Mouse (Mus musculus) liver, embryonic 15.5 days (tissue): ENCODE data around the gene D17Wsu92e. TPM values are rescaled to one million over a fixed set of nuclear protein-coding genes. Genes with fewer than 3 reads are reported as not detected.

ENCODE experiments used
- ATAC-seq: fragments of 200-750 bp; cut with Nextera tagmentation; 2 replicates; pipeline ENCODE4 v1.8.0; 2017; ENCODE audit warnings: moderate number of reproducible peaks, mild to moderate bottlenecking, moderate library complexity; ENCODE audit not compliant: insufficient read depth
- H3K27ac ChIP-seq: fragments of 300-500 bp; sonication (generic); replicated peaks from 2 replicates; pipeline ENCODE4 v1.5.1; 2015; ENCODE audit warnings: mild to moderate bottlenecking, inconsistent platforms
- H3K27me3 ChIP-seq: fragments of 300-500 bp; sonication (generic); 2 replicates; pipeline ENCODE4 v1.6.1; 2015; ENCODE audit warnings: mild to moderate bottlenecking, inconsistent platforms
- H3K36me3 ChIP-seq: fragments of 300-500 bp; sonication (generic); replicated peaks from 2 replicates; pipeline ENCODE4 v1.6.1; 2015; ENCODE audit warnings: moderate library complexity, mild to moderate bottlenecking, inconsistent platforms
- H3K4me1 ChIP-seq: fragments of 300-500 bp; sonication (generic); replicated peaks from 2 replicates; pipeline ENCODE4 v1.6.1; 2015; ENCODE audit warnings: inconsistent platforms
- H3K4me2 ChIP-seq: fragments of 300-500 bp; sonication (generic); 2 replicates; pipeline ENCODE4 v1.6.1; 2015; ENCODE audit warnings: moderate library complexity, mild to moderate bottlenecking, inconsistent platforms
- H3K4me3 ChIP-seq: fragments of 300-500 bp; sonication (generic); replicated peaks from 2 replicates; pipeline ENCODE4 v1.5.1; 2015; ENCODE audit warnings: mild to moderate bottlenecking, inconsistent platforms
- H3K9ac ChIP-seq: fragments of 300-500 bp; sonication (generic); 2 replicates; pipeline ENCODE4 v1.6.1; 2015; ENCODE audit warnings: moderate library complexity, mild to moderate bottlenecking, inconsistent platforms
- H3K9me3 ChIP-seq: fragments of 300-500 bp; sonication (generic); replicated peaks from 2 replicates; pipeline ENCODE4 v1.6.1; 2016; ENCODE audit warnings: inconsistent platforms
- WGBS: fragments of 180-500 bp; shearing (Covaris S2); methylation state at CpG from one replicate; pipeline ENCODE4 v1.1.7; 2015; ENCODE audit warnings: mixed read lengths; ENCODE audit not compliant: insufficient replicate concordance; 5-methylcytosine and 5-hydroxymethylcytosine counted together
- polyA plus RNA-seq: library from polyadenylated mRNA; unstranded; fragments of >200 nt; fragmentation: Nextera tagmentation; extraction: Ambion mirVana; gene quantifications from 2 replicates; pipeline ENCODE4 v1.2.1, GENCODE M21; 2015

D17Wsu92e gene
- polyA plus RNA-seq: 13.3 and 18.2 TPM in 2 replicates

DNA sequence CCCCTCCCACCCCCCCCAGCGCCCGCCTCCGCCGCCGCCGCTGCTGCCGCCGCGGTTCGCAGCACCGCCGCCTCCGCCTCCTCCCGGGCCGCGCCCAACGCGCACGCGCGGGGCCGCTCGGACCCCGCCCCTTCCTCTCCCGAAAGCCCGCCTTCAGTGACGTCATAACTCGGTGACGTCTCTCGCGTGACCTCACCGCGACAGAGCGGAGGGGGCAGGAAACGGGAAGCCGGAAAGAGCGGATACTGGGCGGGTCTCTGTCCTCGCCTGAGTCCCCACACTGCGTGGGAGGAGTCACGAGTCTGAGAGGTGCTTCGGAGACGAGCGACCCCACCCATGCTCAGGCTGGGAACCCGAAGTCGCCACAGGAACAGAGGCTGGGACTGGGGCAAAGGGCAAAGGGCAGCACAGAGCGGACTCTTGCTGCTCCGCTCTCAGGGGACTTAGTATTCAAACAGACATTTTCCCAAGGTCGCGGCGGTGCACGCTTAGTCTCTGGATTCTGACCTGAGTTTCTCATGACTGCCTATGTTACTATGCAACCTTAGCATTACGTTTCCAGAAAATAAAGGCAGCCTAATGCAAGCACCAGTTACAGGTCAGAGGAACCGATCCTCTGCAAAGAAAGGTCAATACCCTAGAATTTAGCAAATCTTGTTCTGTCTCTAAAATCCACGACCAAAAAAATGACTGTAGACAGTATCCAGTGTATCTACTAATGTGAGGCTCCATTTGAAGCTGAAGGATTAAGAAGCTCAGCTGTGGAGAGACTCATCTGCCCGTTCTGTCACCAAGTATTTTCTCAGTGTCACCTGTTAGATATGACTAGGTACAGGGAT, at the start of gene D17Wsu92e:
TSS of gene D17Wsu92e (minus strand) at position 81 of the 839 bp plus-strand sequence.
- peaks cover 68% of the 10 kb centered on the region for H3K4me1 ChIP-seq
- peak within 1 kb of the TSS; percentile 93 for H3K27ac ChIP-seq
- H3K4me3 ChIP-seq: peak within 1 kb of the TSS; percentile 94
- WGBS: under 1% methylated on average over 55 of the region's 56 CpGs
- peak; percentile 90 for ATAC-seq
- H3K27me3 ChIP-seq: no peaks in the 10 kb centered on the region
- H3K36me3 ChIP-seq: no peaks in the 10 kb centered on the region
- no peaks in the 10 kb centered on the region for H3K9me3 ChIP-seq
- peak within 1 kb of the TSS; percentile 99 for H3K9ac ChIP-seq
- peak within 1 kb of the TSS; percentile 91 for H3K4me2 ChIP-seq

DNA sequence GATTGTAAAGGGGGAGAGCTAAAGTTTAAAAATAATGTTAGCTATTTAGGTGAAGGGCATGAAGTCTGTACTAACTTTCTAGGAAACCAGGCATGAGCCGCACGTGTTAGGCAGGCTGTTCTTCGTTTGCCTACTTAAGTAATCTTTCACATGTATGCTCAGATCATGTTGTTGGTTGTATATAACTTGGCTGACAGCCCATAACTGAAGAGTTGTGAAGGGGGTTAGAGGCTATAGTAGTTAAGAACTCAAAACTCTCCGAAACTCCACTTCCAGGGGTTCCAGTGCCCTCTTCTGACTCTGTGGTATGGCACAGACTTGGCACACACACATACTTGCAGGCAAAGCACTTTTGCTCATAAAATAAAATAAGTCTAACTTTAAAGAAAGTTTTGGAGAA, 46.3 kb upstream of the D17Wsu92e start:
- Histone ChIP-seq H3K4me2 (no peak overlapping the region), H3K4me3 (no peak overlapping the region), H3K27ac (no peak overlapping the region), H3K9me3 (no peaks in the 10 kb centered on the region), H3K9ac (no peak overlapping the region), H3K36me3 (0 out of 2 replicates have a peak, but pooled peaks cover 6% of the 10 kb centered on the region), H3K27me3 (no peaks in the 10 kb centered on the region), H3K4me1 (peaks cover 14% of the 10 kb centered on the region)
- no peak for ATAC-seq
- 80% methylated on average over 4 of the region's 4 CpGs for WGBS

DNA sequence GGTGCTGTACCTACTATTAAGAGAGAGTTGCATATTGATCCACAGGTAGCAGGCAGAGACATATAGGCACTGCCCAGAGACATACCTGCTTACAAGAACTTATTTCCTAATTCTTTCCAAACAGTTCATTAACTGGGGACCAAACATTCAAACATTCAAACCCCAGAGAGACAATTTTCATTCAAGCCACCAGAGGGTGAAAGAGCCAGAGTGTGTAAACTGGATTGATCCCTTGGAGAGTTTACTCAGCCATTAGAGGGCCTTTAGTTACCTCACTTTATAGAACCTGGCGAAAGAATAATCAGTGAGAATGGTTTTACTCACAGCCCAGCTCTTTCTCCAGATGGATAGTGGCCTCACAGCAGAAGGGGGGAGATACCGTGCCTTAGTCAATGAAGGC, 45.0 kb upstream of the D17Wsu92e start:
- Histone ChIP-seq H3K4me3 (no peak overlapping the region), H3K4me2 (no peak overlapping the region), H3K27ac (no peak overlapping the region), H3K9me3 (no peaks in the 10 kb centered on the region), H3K27me3 (no peaks in the 10 kb centered on the region), H3K4me1 (peaks cover 20% of the 10 kb centered on the region), H3K9ac (no peak overlapping the region), H3K36me3 (0 out of 2 replicates have a peak, but pooled peaks cover 6% of the 10 kb centered on the region)
- 59% methylated on average over 2 of the region's 2 CpGs for WGBS
- no peak for ATAC-seq

DNA sequence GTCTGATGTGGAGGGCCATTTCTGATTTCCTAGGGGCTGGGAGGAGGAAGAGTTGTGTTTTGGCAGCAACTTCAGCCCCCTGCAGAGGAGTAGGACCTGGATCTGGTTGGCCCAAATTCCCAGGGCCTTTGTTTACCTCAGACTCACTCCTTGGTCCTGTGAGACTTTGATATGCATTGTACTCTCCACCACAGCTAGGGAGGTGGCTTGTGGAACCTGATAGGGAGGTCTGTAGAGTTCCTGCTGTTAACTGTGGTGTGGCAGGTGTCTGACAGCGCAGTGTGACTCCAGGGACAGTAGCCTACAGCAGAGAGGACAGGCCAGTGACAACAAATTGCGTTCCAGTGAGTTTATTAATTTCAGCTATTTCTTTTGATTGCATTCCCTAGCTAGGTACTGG, 38.7 kb upstream of the D17Wsu92e start:
- Histone ChIP-seq H3K27ac (peak overlapping the region; percentile 88), H3K36me3 (peaks cover 3% of the 10 kb centered on the region; the same call in 1 of the 2 replicates), H3K27me3 (no peaks in the 10 kb centered on the region), H3K4me3 (no peak overlapping the region; the same call in 1 of the 2 replicates), H3K4me1 (peaks cover 51% of the 10 kb centered on the region), H3K9me3 (no peaks in the 10 kb centered on the region), H3K9ac (peak overlapping the region; percentile 2; the same call in 1 of the 2 replicates), H3K4me2 (peak overlapping the region; percentile 99)
- 17% methylated on average over 2 of the region's 2 CpGs for WGBS
- ATAC-seq: peak; percentile 56

DNA sequence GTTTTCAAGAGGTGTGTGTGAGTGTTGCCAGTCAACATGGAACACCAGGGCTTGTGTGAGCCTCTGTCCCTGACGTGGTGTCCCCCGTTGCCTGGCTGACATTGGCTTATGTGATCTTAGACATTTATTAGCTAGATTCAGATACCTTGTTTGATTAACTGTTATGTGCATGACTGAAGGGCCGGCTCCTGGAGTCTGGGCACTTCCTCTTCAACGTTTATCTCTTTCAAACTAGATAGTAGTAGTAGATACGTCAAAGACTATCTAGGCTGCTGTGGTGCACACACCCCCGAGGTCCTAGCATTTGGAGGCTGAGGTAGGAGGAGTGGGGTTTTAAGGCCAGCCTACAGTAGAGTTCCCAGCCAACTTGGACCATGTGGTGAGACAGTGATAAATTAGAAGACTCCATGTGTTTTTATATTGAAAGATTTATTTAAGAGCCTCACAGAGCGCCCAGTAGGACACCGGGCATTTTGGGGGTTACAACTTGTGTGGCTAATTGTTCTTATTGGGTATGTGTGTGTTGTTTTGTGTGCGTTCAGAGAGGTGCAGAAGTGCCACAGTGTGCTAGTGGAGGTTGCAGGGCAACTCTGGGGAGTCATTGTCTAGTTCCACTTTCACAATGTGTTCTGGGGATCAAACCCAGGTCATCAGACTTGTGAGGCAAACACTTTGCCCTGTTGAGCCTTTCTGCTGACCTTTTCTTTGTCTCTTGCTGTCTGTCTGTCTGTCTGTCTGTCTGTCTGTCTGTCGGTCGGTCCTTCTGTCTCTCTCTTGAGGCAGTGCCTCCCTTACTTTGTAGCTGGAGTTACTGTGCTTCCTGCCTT, 37.4 kb upstream of the D17Wsu92e start:
- Histone ChIP-seq H3K4me2 (peak overlapping the region; percentile 99), H3K9ac (peak overlapping the region; percentile 86), H3K4me1 (peaks cover 51% of the 10 kb centered on the region), H3K27me3 (no peaks in the 10 kb centered on the region), H3K9me3 (no peaks in the 10 kb centered on the region), H3K4me3 (peak overlapping the region; percentile 90), H3K36me3 (peaks cover 15% of the 10 kb centered on the region), H3K27ac (peak overlapping the region; percentile 88)
- 21% methylated on average over 11 of the region's 11 CpGs for WGBS
- peak; percentile 9; the same call in 1 of the 2 replicates for ATAC-seq

DNA sequence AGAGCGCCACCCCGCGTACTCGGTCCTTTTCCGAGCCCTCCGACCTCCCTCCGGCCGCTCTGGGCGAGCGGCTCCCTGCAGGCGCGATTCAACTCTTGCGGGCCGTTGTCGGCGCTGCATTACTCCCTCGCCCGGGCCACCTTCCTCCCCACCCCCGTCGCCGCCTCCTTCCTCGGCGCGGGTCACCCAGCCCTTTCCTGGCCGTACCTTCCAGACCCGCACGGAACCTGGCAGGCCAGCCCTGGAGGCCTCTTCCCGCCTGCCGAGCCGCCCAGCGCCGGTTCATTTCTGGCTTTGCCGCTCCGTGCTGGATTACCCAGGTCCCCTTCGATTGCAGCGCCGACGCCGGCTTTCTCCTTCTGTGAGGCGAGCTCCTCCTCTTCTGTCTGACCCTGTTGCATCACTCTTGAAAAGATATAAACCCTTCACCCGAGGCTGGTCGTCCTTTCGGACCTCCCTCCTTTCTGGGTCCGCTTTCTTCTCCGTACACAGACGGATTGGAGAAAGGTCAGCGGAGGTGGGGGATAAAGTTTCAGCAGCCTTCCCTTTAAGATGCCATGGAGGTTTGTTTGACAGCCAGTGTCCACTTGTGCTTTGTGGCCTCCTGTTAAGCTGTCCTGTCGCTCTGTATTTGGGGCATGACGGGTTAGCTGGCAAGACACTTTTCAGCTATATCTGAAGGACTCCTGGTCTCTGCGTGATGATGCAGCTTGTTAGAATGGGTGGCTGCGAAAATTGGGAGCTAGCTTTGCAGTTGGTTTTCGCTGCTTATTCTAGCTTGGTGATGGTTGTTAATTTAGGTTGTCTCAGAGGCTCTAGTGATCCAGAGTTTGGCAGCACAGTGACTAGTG, 36.6 kb upstream of the D17Wsu92e start:
- peak; percentile 67 for ATAC-seq
- 2% methylated on average over 52 of the region's 52 CpGs for WGBS

DNA sequence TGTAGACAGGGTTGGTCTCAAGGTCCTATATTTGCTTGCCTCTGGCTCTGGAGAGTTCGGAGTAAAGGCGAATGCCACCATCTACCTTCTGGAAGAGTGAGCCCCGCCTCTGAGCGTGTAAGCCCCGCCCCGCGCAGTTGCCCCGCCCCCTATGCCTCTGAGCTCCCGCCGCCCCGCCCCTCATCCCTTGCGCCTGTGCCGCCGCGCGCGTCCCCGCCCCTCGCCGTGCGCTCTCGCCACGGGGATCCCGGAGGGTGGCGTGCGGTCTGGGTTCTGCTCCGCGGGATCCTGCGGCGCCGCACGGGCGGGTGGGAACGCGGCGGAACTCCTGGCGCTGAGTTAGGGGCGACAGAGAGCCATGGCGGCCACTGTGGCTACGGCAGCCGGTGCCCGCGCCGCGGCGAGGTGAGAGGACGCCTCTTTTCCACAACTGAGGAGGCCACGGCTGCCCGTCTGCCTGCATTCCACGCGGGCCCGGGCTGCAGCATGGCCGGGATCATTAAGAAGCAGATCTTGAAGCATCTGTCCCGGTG, 35.9 kb upstream of the D17Wsu92e start, which contains the start of gene Uhrf1bp1:
TSS of gene Uhrf1bp1 (plus strand) at position 177 of the 533 bp plus-strand sequence.
- H3K27ac ChIP-seq: peak within 1 kb of the TSS; percentile 88
- H3K27me3 ChIP-seq: no peaks in the 10 kb centered on the region
- ATAC-seq: peak; percentile 77
- peak within 1 kb of the TSS; percentile 86 for H3K9ac ChIP-seq
- peaks cover 51% of the 10 kb centered on the region for H3K4me1 ChIP-seq
- under 1% methylated on average over 54 of the region's 54 CpGs for WGBS
- no peaks in the 10 kb centered on the region for H3K9me3 ChIP-seq
- peaks cover 28% of the 10 kb centered on the region for H3K36me3 ChIP-seq
- peak within 1 kb of the TSS; percentile 90 for H3K4me3 ChIP-seq
- H3K4me2 ChIP-seq: peak within 1 kb of the TSS; percentile 99

More for the DNA sequence above, 36.6 kb upstream of the D17Wsu92e start:
- no peaks in the 10 kb centered on the region for H3K9me3 ChIP-seq
- H3K4me1 ChIP-seq: peaks cover 51% of the 10 kb centered on the region
- peak overlapping the region; percentile 88 for H3K27ac ChIP-seq
- peak overlapping the region; percentile 90 for H3K4me3 ChIP-seq
- no peaks in the 10 kb centered on the region for H3K27me3 ChIP-seq
- H3K9ac ChIP-seq: peak overlapping the region; percentile 86
- H3K4me2 ChIP-seq: peak overlapping the region; percentile 99
- peaks cover 23% of the 10 kb centered on the region for H3K36me3 ChIP-seq

DNA sequence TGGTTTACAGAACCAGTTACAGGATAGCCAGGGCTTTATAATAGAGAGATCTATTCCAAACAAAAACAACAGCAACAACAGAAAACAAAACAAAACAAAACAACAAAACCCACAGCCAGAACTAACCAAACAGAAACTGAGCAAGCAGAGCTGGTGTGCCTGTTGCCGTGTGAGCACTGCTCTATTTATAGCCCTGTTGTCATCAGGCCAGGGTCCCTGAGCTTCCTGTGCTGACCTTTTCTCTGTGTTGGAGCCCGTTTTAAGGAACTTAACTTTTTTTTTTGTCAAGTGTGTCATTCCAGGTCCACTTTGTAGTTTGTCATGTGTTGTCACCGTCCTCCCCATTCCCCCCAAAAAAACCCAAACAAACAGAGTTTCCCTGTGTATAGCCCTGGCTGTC, 30.6 kb upstream of the D17Wsu92e start:
- Histone ChIP-seq H3K9me3 (no peaks in the 10 kb centered on the region), H3K9ac (no peak overlapping the region), H3K27ac (0 out of 2 replicates have a peak overlapping the region, but pooled peaks have one; percentile 14), H3K4me1 (peaks cover 8% of the 10 kb centered on the region), H3K27me3 (no peaks in the 10 kb centered on the region), H3K36me3 (peaks cover 80% of the 10 kb centered on the region), H3K4me2 (no peak overlapping the region), H3K4me3 (no peak overlapping the region)
- WGBS: 29% methylated on average over 3 of the region's 3 CpGs
- ATAC-seq: no peak

DNA sequence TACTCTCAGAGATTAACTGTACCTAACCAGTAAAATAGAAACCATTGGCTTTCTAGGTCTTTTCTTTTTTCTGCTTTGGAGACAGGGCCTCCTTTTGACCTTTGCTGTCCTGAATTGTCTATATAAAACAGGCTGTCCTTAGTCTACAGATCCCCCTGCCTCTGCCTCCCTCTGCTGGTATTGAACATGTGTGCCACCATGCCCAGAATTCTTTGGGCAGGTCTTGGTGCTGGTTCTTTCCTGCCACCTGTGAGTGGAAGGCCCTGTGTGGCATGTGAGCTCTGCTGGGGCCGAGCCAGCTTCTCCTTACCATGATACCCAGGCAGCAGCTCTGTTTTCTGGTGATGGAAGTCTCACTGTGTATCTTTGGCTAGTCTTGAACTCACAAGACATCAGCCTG, 27.9 kb upstream of the D17Wsu92e start:
- Histone ChIP-seq H3K27ac (no peak overlapping the region), H3K4me2 (no peak overlapping the region), H3K9me3 (no peaks in the 10 kb centered on the region), H3K27me3 (no peaks in the 10 kb centered on the region), H3K36me3 (peaks cover 95% of the 10 kb centered on the region), H3K4me3 (no peak overlapping the region), H3K9ac (no peak overlapping the region), H3K4me1 (0 out of 2 replicates have a peak, but pooled peaks cover 3% of the 10 kb centered on the region)
- ATAC-seq: no peak
- WGBS: 69% methylated on average over 1 of the region's 1 CpGs
